ENCODE assay signal across 24 mouse cellular contexts in the genomic region with DNA sequence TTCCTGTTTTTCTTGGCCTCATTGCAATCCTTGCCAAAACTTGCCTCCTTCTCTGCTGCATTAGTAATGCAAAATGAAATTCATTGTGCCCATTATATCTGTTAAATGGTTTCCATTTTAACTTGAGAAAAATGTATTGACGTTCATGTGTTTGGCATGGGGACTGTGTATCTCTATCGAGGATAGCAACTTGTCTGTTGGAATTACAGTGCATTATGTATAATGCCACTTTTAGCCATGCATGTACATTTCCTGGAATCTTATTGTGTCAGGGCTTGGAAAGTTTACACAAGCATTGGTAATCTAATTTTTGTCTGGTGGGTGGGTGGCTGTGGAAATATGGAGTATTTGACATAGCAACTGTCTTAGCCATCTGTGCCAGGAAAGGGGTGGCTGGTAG. TPM values are rescaled to one million over a fixed set of nuclear protein-coding genes. Genes with fewer than 3 reads are reported as not detected.
A peak's percentile ranks its signal among the peaks of the same experiment; 100 is the strongest.
DNase-seq lines count a peak whose midpoint lies in the region; TF ChIP-seq lines count a peak whose summit lies in the region.
"Had no signal": no experiment of that assay in that cellular context is flagged by ENCODE, and none has a peak within 500 bp of the region (broad histone marks: within the 10 kb centered on the region; RNA-seq: fewer than 3 reads in every experiment).

No protein-coding gene starts in this region.

- no peak overlapping the region for H3K4me3 ChIP-seq in left cerebral cortex, adult 2 months
- H3K4me3 ChIP-seq: embryonic facial prominence, embryonic 13.5 days; embryonic facial prominence, embryonic 15.5 days; erythroblast, embryonic 14.5 days; forebrain, embryonic 10.5 days; forebrain, embryonic 12.5 days had no signal

- intact Hi-C loops in left cerebral cortex, adult 2 months (cut with DNase I), result loop anchor here (2.0 to 10.0 kb wide), 5 partner anchors 26 to 1317 kb away; no protein-coding TSS in a partner anchor
- intact Hi-C loops in left cerebral cortex, postnatal 4 days (cut with DNase I), result no loop called here

- H3K27ac ChIP-seq in left cerebral cortex, adult 2 months, result peak overlapping the region; percentile 75; the same call in 1 of the 2 replicates
- H3K27ac ChIP-seq: embryonic facial prominence, embryonic 13.5 days; embryonic facial prominence, embryonic 15.5 days; forebrain, embryonic 10.5 days; forebrain, embryonic 12.5 days had no signal

- no peak for TF ChIP-seq CTCF in left cerebral cortex, adult 2 months (IDR thresholded peaks at IDR 0.05)

- peak; percentile 13 for DNase-seq in layer of hippocampus, adult 9-11 months
- DNase-seq in layer of hippocampus, adult 9-10 months (ENCODE audit: low spot score), result no peak
- no peak for DNase-seq in left cerebral cortex, adult 2 months (ENCODE audit: extremely low spot score in 1 of 2, low spot score in 2 of 2)
- DNase-seq in left cerebral cortex, postnatal 4 days, result no peak
- DNase-seq in right cerebral cortex, adult 2 months (ENCODE audit: low spot score in 2 of 2), result peak; percentile 12 to 18
- no peak for DNase-seq in right cerebral cortex, postnatal 14 days
- peak; percentile 58 for DNase-seq in telencephalon, adult 2 months (ENCODE audit: low read depth, low spot score)
- DNase-seq in embryo, embryonic 9.5 days (ENCODE audit: extremely low spot score), result no peak
- DNase-seq: adrenal gland, adult 2 months; adrenal gland, postnatal 10 days; adrenal gland, postnatal 25 days; cerebellum, adult 11-12 months; cerebellum, adult 2 months; cerebellum, adult 9-10 months; cerebellum, postnatal 10 days; cerebellum, postnatal 25 days had no signal

RNA-seq across cellular contexts. Expression of a gene that starts 57.4 kb away (rescaled TPM):
- 1 to 10 TPM; 5.0 to 6.4 TPM for total RNA-seq in left cerebral cortex, adult 2 months (2021)
- total RNA-seq in left cerebral cortex, postnatal 4 days (2021), result under 1 TPM in 1 of 2 experiments, not detected in 1; 0.12 TPM
- total RNA-seq: adrenal gland, adult 2 months; adrenal gland, postnatal 10 days; adrenal gland, postnatal 25 days; adrenal gland, postnatal 4 days; ES-E14; MEL had no signal

Comparison
In these comparisons a context has a peak if more than half of its experiments do, and no peak if none do; other contexts are left out.
1. DNase-seq: peak in layer of hippocampus, adult 9-11 months (single experiment), right cerebral cortex, adult 2 months (2 of 2) and telencephalon, adult 2 months (single experiment); none in layer of hippocampus, adult 9-10 months (single experiment), left cerebral cortex, adult 2 months (0 of 2), left cerebral cortex, postnatal 4 days (single experiment), right cerebral cortex, postnatal 14 days (single experiment) and embryo, embryonic 9.5 days (single experiment).
2. RNA of a gene that starts 57.4 kb away (total RNA-seq): 5.0 to 6.4 TPM in left cerebral cortex, adult 2 months; 0.12 TPM in left cerebral cortex, postnatal 4 days; every median in the first group is over 4 times any median in the second.